Mouse (Mus musculus) forebrain, postnatal 0 days (tissue): ENCODE measurements around the gene Psmg4. TPM values are rescaled to one million over a fixed set of nuclear protein-coding genes. Genes with fewer than 3 reads are reported as not detected.

Experiments used
- ATAC-seq: fragments of 200-750 bp; cut with Nextera tagmentation; 2 replicates; pipeline ENCODE4 v1.8.0; 2017; ENCODE audit warnings: mild to moderate bottlenecking, moderate library complexity
- DNase-seq: peaks from one replicate; pipeline ENCODE4 v3.0.0-alpha.2; 2015
- H3K27ac ChIP-seq: fragments of 300-500 bp; sonication (generic); 2 replicates; pipeline ENCODE4 v1.5.1; 2014; ENCODE audit warnings: low read depth, mild to moderate bottlenecking, antibody characterized with exemption, low read length, moderate library complexity, mixed read lengths
- H3K27me3 ChIP-seq: fragments of 300-500 bp; sonication (generic); 2 replicates; pipeline ENCODE4 v1.6.1; 2014; ENCODE audit warnings: mild to moderate bottlenecking, low read length, mixed read lengths; ENCODE audit not compliant: insufficient read depth
- H3K36me3 ChIP-seq: fragments of 300-500 bp; sonication (generic); 2 replicates; pipeline ENCODE4 v1.6.1; 2014; ENCODE audit warnings: mild to moderate bottlenecking, moderate library complexity; ENCODE audit not compliant: insufficient read depth
- H3K4me1 ChIP-seq: fragments of 300-500 bp; sonication (generic); 2 replicates; pipeline ENCODE4 v1.6.1; 2014; ENCODE audit warnings: antibody characterized with exemption; ENCODE audit not compliant: insufficient read depth
- H3K4me2 ChIP-seq: fragments of 300-500 bp; sonication (generic); 2 replicates; pipeline ENCODE4 v1.6.1; 2014; ENCODE audit warnings: low read depth, mild to moderate bottlenecking, moderate library complexity
- H3K4me3 ChIP-seq: fragments of 300-500 bp; sonication (generic); 2 replicates; pipeline ENCODE4 v1.5.1; 2014; ENCODE audit warnings: low read depth, low read length, mixed read lengths
- H3K9ac ChIP-seq: fragments of 300-500 bp; sonication (generic); 2 replicates; pipeline ENCODE4 v1.6.1; 2014; ENCODE audit warnings: mild to moderate bottlenecking
- H3K9me3 ChIP-seq: fragments of 300-500 bp; sonication (generic); 2 replicates; pipeline ENCODE4 v1.6.1; 2016; ENCODE audit warnings: low read length
- CTCF ChIP-seq: sonication (generic); IDR thresholded peaks from 2 replicates; pipeline ENCODE4 v1.5.1; 2016; ENCODE audit warnings: antibody characterized with exemption, control low read depth, low read depth
- WGBS: fragments of 180-500 bp; shearing (Covaris S2); extraction: QIAGEN DNeasy Blood & Tissue Kit; methylation state at CpG from one replicate; pipeline ENCODE4 v1.1.7; 2014; 5-methylcytosine and 5-hydroxymethylcytosine counted together
- polyA plus RNA-seq: library from polyadenylated mRNA; unstranded; fragments of >200 nt; fragmentation: Nextera tagmentation; extraction: Ambion mirVana; gene quantifications from 2 replicates; pipeline ENCODE4 v1.2.1, GENCODE M21; 2015
- total RNA-seq: library from RNA; depleted of rRNA; stranded (reverse); fragments of >200 nt; gene quantifications from 2 replicates; pipeline ENCODE4 v1.2.3, GENCODE M21; 2014; rRNA removed

Psmg4 gene
- total and polyA plus RNA-seq, 2 experiments from 2014 or later, result 56.6 to 99.0 TPM

GRCm38 (mm10) chr13:34218776-34219175, 56.0 kb downstream of the Psmg4 start:
- Histone ChIP-seq H3K9me3 (no peaks in the 10 kb centered on the region), H3K36me3 (peaks cover 10% of the 10 kb centered on the region), H3K27me3 (no peaks in the 10 kb centered on the region), H3K27ac (no peak overlapping the region), H3K9ac (no peak overlapping the region), H3K4me2 (no peak overlapping the region), H3K4me1 (peaks cover 9% of the 10 kb centered on the region; the same call in 1 of the 2 replicates), H3K4me3 (no peak overlapping the region)
- DNase-seq, result no peak
- ATAC-seq, result no peak
- WGBS, result 19% methylated on average over 3 of the region's 3 CpGs
- TF ChIP-seq CTCF, result no peak

GRCm38 (mm10) chr13:34219728-34220127, 57.0 kb downstream of the Psmg4 start:
- DNase-seq, result no peak
- no peak overlapping the region for H3K4me3 ChIP-seq
- H3K27me3 ChIP-seq, result no peaks in the 10 kb centered on the region
- no peak for ATAC-seq
- no peak for TF ChIP-seq CTCF
- H3K36me3 ChIP-seq, result peaks cover 9% of the 10 kb centered on the region; the same call in 1 of the 2 replicates
- no peak overlapping the region for H3K4me2 ChIP-seq
- no peak overlapping the region for H3K27ac ChIP-seq
- peaks cover 9% of the 10 kb centered on the region; the same call in 1 of the 2 replicates for H3K4me1 ChIP-seq
- no peaks in the 10 kb centered on the region for H3K9me3 ChIP-seq
- 77% methylated on average over 3 of the region's 3 CpGs for WGBS
- H3K9ac ChIP-seq, result no peak overlapping the region

- H3K36me3 ChIP-seq, result peaks cover 9% of the 10 kb centered on the region; the same call in 1 of the 2 replicates
- H3K27me3 ChIP-seq, result no peaks in the 10 kb centered on the region
- peaks cover 12% of the 10 kb centered on the region; the same call in 1 of the 2 replicates for H3K4me1 ChIP-seq
- DNase-seq (no peak), ATAC-seq (no peak)
- no peak for TF ChIP-seq CTCF
- no peak overlapping the region for H3K27ac ChIP-seq
- H3K4me3 ChIP-seq, result no peak overlapping the region
- no peak overlapping the region for H3K9ac ChIP-seq
- no peak overlapping the region for H3K4me2 ChIP-seq
- 19% methylated on average over 7 of the region's 7 CpGs for WGBS
- H3K9me3 ChIP-seq, result no peaks in the 10 kb centered on the region
These were observed 60.2 kb downstream of the Psmg4 start for GRCm38 (mm10) chr13:34222985-34223384.

- WGBS, result 8% methylated on average over 1 of the region's 1 CpGs
- peak; percentile 22 for DNase-seq
These were observed 64.2 kb downstream of the Psmg4 start for GRCm38 (mm10) chr13:34226940-34227339.

More at GRCm38 (mm10) chr13:34226940-34227339, 64.2 kb downstream of the Psmg4 start:
- H3K9ac ChIP-seq, result no peak overlapping the region
- TF ChIP-seq CTCF, result no peak
- no peaks in the 10 kb centered on the region for H3K27me3 ChIP-seq
- ATAC-seq, result no peak
- no peak overlapping the region for H3K4me2 ChIP-seq
- no peak overlapping the region for H3K4me3 ChIP-seq
- no peaks in the 10 kb centered on the region for H3K36me3 ChIP-seq
- no peak overlapping the region for H3K27ac ChIP-seq
- H3K9me3 ChIP-seq, result no peaks in the 10 kb centered on the region
- H3K4me1 ChIP-seq, result peaks cover 15% of the 10 kb centered on the region; the same call in 1 of the 2 replicates

Other genes starting within 250 kb of the Psmg4 start
- gene Nqo2, start 198.3 kb upstream of the Psmg4 start, total RNA-seq, result 4.0 and 4.7 TPM in 2 replicates
- gene Nqo2, start 198.3 kb upstream of the Psmg4 start, polyA plus RNA-seq, result 4.7 and 6.3 TPM in 2 replicates
- 8.2 and 10.3 TPM in 2 replicates for gene Ripk1, start 160.6 kb upstream of the Psmg4 start, total RNA-seq
- gene Ripk1, start 160.6 kb upstream of the Psmg4 start, polyA plus RNA-seq, result 2.3 and 3.4 TPM in 2 replicates
- 53.0 and 62.6 TPM in 2 replicates for gene Serpinb6a, start 160.2 kb upstream of the Psmg4 start, total RNA-seq
- gene Serpinb6a, start 160.2 kb upstream of the Psmg4 start, polyA plus RNA-seq, result 48.1 and 50.6 TPM in 2 replicates
- 37.1 and 40.5 TPM in 2 replicates for gene Bphl, start 125.4 kb upstream of the Psmg4 start, total RNA-seq
- gene Bphl, start 125.4 kb upstream of the Psmg4 start, polyA plus RNA-seq, result 46.0 and 51.2 TPM in 2 replicates
- 4,454 and 4,559 TPM in 2 replicates for gene Tubb2a, start 85.0 kb upstream of the Psmg4 start, total RNA-seq
- gene Tubb2a, start 85.0 kb upstream of the Psmg4 start, polyA plus RNA-seq, result 3,524 and 3,579 TPM in 2 replicates
- gene Tubb2b, start 32.5 kb upstream of the Psmg4 start, total RNA-seq, result 5,538 and 5,638 TPM in 2 replicates
- gene Tubb2b, start 32.5 kb upstream of the Psmg4 start, polyA plus RNA-seq, result 1,072 and 1,153 TPM in 2 replicates
- gene Slc22a23, start 182.2 kb downstream of the Psmg4 start, total RNA-seq, result 74.8 and 87.9 TPM in 2 replicates
- gene Slc22a23, start 182.2 kb downstream of the Psmg4 start, polyA plus RNA-seq, result 8.7 and 10.3 TPM in 2 replicates